Comparison of ENCODE assay signal across 7 mouse cellular contexts in genomic region chr19:55743557-55744441, GRCm38 (mm10). TPM values are rescaled to one million over a fixed set of nuclear protein-coding genes. Genes with fewer than 3 reads are reported as not detected.
A peak's percentile ranks its signal among the peaks of the same experiment; 100 is the strongest.
DNase-seq lines count a peak whose midpoint lies in the region; ATAC-seq and TF ChIP-seq lines count a peak whose summit lies in the region.

No protein-coding gene starts in this region.

- H3K27me3 ChIP-seq in hindbrain, postnatal 0 days (ENCODE audit: insufficient read depth, low read length), result peaks cover 4% of the 10 kb centered on the region; the same call in 1 of the 2 replicates
- no peaks in the 10 kb centered on the region for H3K27me3 ChIP-seq in limb, embryonic 13.5 days
- H3K27me3 ChIP-seq in midbrain, embryonic 13.5 days, result 0 out of 2 replicates have a peak, but pooled peaks cover 3% of the 10 kb centered on the region
- no peaks in the 10 kb centered on the region for H3K27me3 ChIP-seq in stomach, embryonic 15.5 days (replicated peaks)

- H3K36me3 ChIP-seq in hindbrain, postnatal 0 days (ENCODE audit: insufficient read depth, low read length), result no peaks in the 10 kb centered on the region
- no peaks in the 10 kb centered on the region for H3K36me3 ChIP-seq in limb, embryonic 13.5 days
- no peaks in the 10 kb centered on the region for H3K36me3 ChIP-seq in midbrain, embryonic 13.5 days
- no peaks in the 10 kb centered on the region for H3K36me3 ChIP-seq in stomach, embryonic 15.5 days

- 1% methylated on average over 47 of the region's 47 CpGs for WGBS in hindbrain, postnatal 0 days
- under 1% methylated on average over 47 of the region's 47 CpGs for WGBS in limb, embryonic 13.5 days
- under 1% methylated on average over 47 of the region's 47 CpGs for WGBS in midbrain, embryonic 13.5 days
- under 1% methylated on average over 41 of the region's 47 CpGs for WGBS in stomach, embryonic 15.5 days

- DNase-seq in NIH3T3 (ENCODE audit: low read depth), result peak; percentile 82
- DNase-seq in brain, adult 2 months (ENCODE audit: low read depth, low spot score), result peak; percentile 23
- DNase-seq in gastrocnemius, postnatal 10 days, result peak; percentile 72
- peak; percentile 72 for DNase-seq in hindbrain, postnatal 0 days (ENCODE audit: low spot score)

- peak; percentile 66 for ATAC-seq in hindbrain, postnatal 0 days
- ATAC-seq in limb, embryonic 13.5 days (ENCODE audit: low FRiP score, low read depth), result 0 out of 2 replicates have a peak, but pooled peaks have one; percentile 10
- ATAC-seq in midbrain, embryonic 13.5 days, result peak; percentile 55
- peak; percentile 44; the same call in 1 of the 2 replicates for ATAC-seq in stomach, embryonic 15.5 days (ENCODE audit: insufficient read depth, low FRiP score, low read depth)

- TF ChIP-seq CTCF in hindbrain, postnatal 0 days (IDR thresholded peaks at IDR 0.05; ENCODE audit: low read depth), result no peak

- peak overlapping the region; percentile 62 for H3K9ac ChIP-seq in hindbrain, postnatal 0 days (replicated peaks; ENCODE audit: low read length)
- H3K9ac ChIP-seq in limb, embryonic 13.5 days, result peak overlapping the region; percentile 100
- H3K9ac ChIP-seq in midbrain, embryonic 13.5 days (replicated peaks), result peak overlapping the region; percentile 98
- H3K9ac ChIP-seq in stomach, embryonic 15.5 days, result peak overlapping the region; percentile 79

- H3K4me2 ChIP-seq in hindbrain, postnatal 0 days (ENCODE audit: low read depth, low read length), result peak overlapping the region; percentile 72
- H3K4me2 ChIP-seq in limb, embryonic 13.5 days (replicated peaks), result peak overlapping the region; percentile 94
- peak overlapping the region; percentile 82 for H3K4me2 ChIP-seq in midbrain, embryonic 13.5 days (replicated peaks)
- H3K4me2 ChIP-seq in stomach, embryonic 15.5 days, result peak overlapping the region; percentile 74

- peak overlapping the region; percentile 54 for H3K4me3 ChIP-seq in hindbrain, postnatal 0 days (ENCODE audit: low read length)
- H3K4me3 ChIP-seq in limb, embryonic 13.5 days, result peak overlapping the region; percentile 90
- H3K4me3 ChIP-seq in midbrain, embryonic 13.5 days (replicated peaks), result peak overlapping the region; percentile 75
- H3K4me3 ChIP-seq in stomach, embryonic 15.5 days (replicated peaks), result peak overlapping the region; percentile 73

- H3K9me3 ChIP-seq in hindbrain, postnatal 0 days (ENCODE audit: low read length), result no peaks in the 10 kb centered on the region
- no peaks in the 10 kb centered on the region for H3K9me3 ChIP-seq in limb, embryonic 13.5 days
- no peaks in the 10 kb centered on the region for H3K9me3 ChIP-seq in midbrain, embryonic 13.5 days
- no peaks in the 10 kb centered on the region for H3K9me3 ChIP-seq in stomach, embryonic 15.5 days

- peaks cover 12% of the 10 kb centered on the region; the same call in 1 of the 2 replicates for H3K4me1 ChIP-seq in hindbrain, postnatal 0 days (ENCODE audit: insufficient read depth, low read length)
- peaks cover 55% of the 10 kb centered on the region for H3K4me1 ChIP-seq in limb, embryonic 13.5 days
- H3K4me1 ChIP-seq in midbrain, embryonic 13.5 days (replicated peaks), result peaks cover 73% of the 10 kb centered on the region
- peaks cover 36% of the 10 kb centered on the region for H3K4me1 ChIP-seq in stomach, embryonic 15.5 days

- H3K27ac ChIP-seq in hindbrain, postnatal 0 days, result peak overlapping the region; percentile 89
- peak overlapping the region; percentile 100 for H3K27ac ChIP-seq in limb, embryonic 13.5 days
- H3K27ac ChIP-seq in midbrain, embryonic 13.5 days, result peak overlapping the region; percentile 98
- H3K27ac ChIP-seq in stomach, embryonic 15.5 days, result peak overlapping the region; percentile 99

RNA-seq across cellular contexts. Expression of gene Tcf7l2, which starts 2.2 kb away (rescaled TPM):
- total RNA-seq in gastrocnemius, postnatal 10 days (2021), result 10 to 100 TPM; 18.2 to 27.3 TPM
- total RNA-seq in hindbrain, postnatal 0 days (2014; rRNA removed), result 3.9 and 4.0 TPM in 2 replicates
- polyA plus RNA-seq in hindbrain, postnatal 0 days (2015; fragmentation: Nextera tagmentation; extraction: Ambion mirVana), result 37.3 and 71.6 TPM in 2 replicates
- polyA plus RNA-seq in limb, embryonic 13.5 days (2015; fragmentation: Nextera tagmentation; extraction: Ambion mirVana), result 180 and 190 TPM in 2 replicates
- polyA plus RNA-seq in midbrain, embryonic 13.5 days (2015; fragmentation: Nextera tagmentation; extraction: Ambion mirVana), result 584 and 798 TPM in 2 replicates
- polyA plus RNA-seq in stomach, embryonic 15.5 days (2015; fragmentation: Nextera tagmentation; extraction: Ambion mirVana), result 85.2 and 89.4 TPM in 2 replicates

Comparison
In these comparisons a context has a peak if more than half of its experiments do, and no peak if none do; other contexts are left out.
1. Peak in every context shown above with its lines: DNase-seq, ATAC-seq, H3K4me3 ChIP-seq and H3K27ac ChIP-seq.
2. DNase-seq: peak in every context shown above with its lines; median percentile 82 in NIH3T3; 72 in gastrocnemius, postnatal 10 days; 72 in hindbrain, postnatal 0 days; 23 in brain, adult 2 months.
3. ATAC-seq: peak in every context shown above with its lines; median percentile 66 in hindbrain, postnatal 0 days; 55 in midbrain, embryonic 13.5 days; 44 in stomach, embryonic 15.5 days; 10 in limb, embryonic 13.5 days.